Mouse (Mus musculus) hindbrain, embryonic 13.5 days (tissue): ENCODE results near the gene Gm21863. TPM values are rescaled to one million over a fixed set of nuclear protein-coding genes. Genes with fewer than 3 reads are reported as not detected.
"Not testable (repeated sequence)": the region's sequence is repeated elsewhere in the genome, so short reads cannot be mapped to it uniquely, and the experiment has no call there.

Experiments
- ATAC-seq: fragments of 200-750 bp; cut with Nextera tagmentation; 2 replicates; pipeline ENCODE4 v1.8.0; 2017; ENCODE audit warnings: moderate TSS enrichment; ENCODE audit not compliant: low FRiP score
- H3K27ac ChIP-seq: fragments of 300-500 bp; sonication (generic); 2 replicates; pipeline ENCODE4 v1.5.1; 2015; ENCODE audit warnings: inconsistent platforms, mild to moderate bottlenecking, moderate library complexity
- H3K27me3 ChIP-seq: fragments of 300-500 bp; sonication (generic); 2 replicates; pipeline ENCODE4 v1.6.1; 2015; ENCODE audit warnings: mild to moderate bottlenecking, inconsistent platforms
- H3K36me3 ChIP-seq: fragments of 300-500 bp; sonication (generic); 2 replicates; pipeline ENCODE4 v1.6.1; 2015; ENCODE audit warnings: mild to moderate bottlenecking, inconsistent platforms
- H3K4me1 ChIP-seq: fragments of 300-500 bp; sonication (generic); replicated peaks from 2 replicates; pipeline ENCODE4 v1.6.1; 2015; ENCODE audit warnings: inconsistent platforms
- H3K4me2 ChIP-seq: fragments of 300-500 bp; sonication (generic); 2 replicates; pipeline ENCODE4 v1.6.1; 2015; ENCODE audit warnings: inconsistent platforms, mild to moderate bottlenecking, moderate library complexity
- H3K4me3 ChIP-seq: fragments of 300-500 bp; sonication (generic); 2 replicates; pipeline ENCODE4 v1.5.1; 2015; ENCODE audit warnings: mild to moderate bottlenecking, inconsistent platforms
- H3K9ac ChIP-seq: fragments of 300-500 bp; sonication (generic); 2 replicates; pipeline ENCODE4 v1.6.1; 2015; ENCODE audit warnings: mild to moderate bottlenecking, inconsistent platforms
- H3K9me3 ChIP-seq: fragments of 300-500 bp; sonication (generic); 2 replicates; pipeline ENCODE4 v1.6.1; 2016; ENCODE audit warnings: inconsistent platforms
- WGBS: fragments of 180-500 bp; shearing (Covaris S2); methylation state at CpG from one replicate; pipeline ENCODE4 v1.1.7; 2015; 5-methylcytosine and 5-hydroxymethylcytosine counted together
- polyA plus RNA-seq: library from polyadenylated mRNA; unstranded; fragments of >200 nt; fragmentation: Nextera tagmentation; extraction: Ambion mirVana; gene quantifications from 2 replicates; pipeline ENCODE4 v1.2.1, GENCODE M21; 2015

Gene Gm21863
- polyA plus RNA-seq: not detected in 2 replicates

- H3K36me3 ChIP-seq, H3K4me2 ChIP-seq, H3K27ac ChIP-seq, H3K27me3 ChIP-seq, H3K4me1 ChIP-seq, H3K9ac ChIP-seq: not testable (repeated sequence)
- peak; percentile 69; the same call in 1 of the 2 replicates for ATAC-seq
- Histone ChIP-seq H3K4me3 (0 out of 2 replicates have a peak within 1 kb of the TSS, but pooled peaks have one; percentile 8), H3K9me3 (peaks cover 23% of the 10 kb centered on the region)
- WGBS: 20% methylated on average over 73 of the region's 75 CpGs
Measured at GRCm38 (mm10) chr12:19953869-19954555, at the start of gene Gm21863. Gene Gm21863, plus strand, starts transcription at chr12:19954505.

GRCm38 (mm10) chr12:19928049-19928448, 26.3 kb upstream of the Gm21863 start:
- 44% methylated on average over 4 of the region's 4 CpGs for WGBS
- H3K4me1 ChIP-seq, H3K27me3 ChIP-seq, H3K27ac ChIP-seq, ATAC-seq, H3K4me3 ChIP-seq, H3K4me2 ChIP-seq, H3K36me3 ChIP-seq, H3K9ac ChIP-seq: not testable (repeated sequence)
- peaks cover 31% of the 10 kb centered on the region for H3K9me3 ChIP-seq
